Mouse (Mus musculus): ENCODE measurements around the gene Donson.

Gene Donson

GRCm38 (mm10) chr16:91689791-91690190 lies 1.2 kb upstream of the Donson start:
- no peak for DNase-seq (ENCODE audit: low read depth, low spot score)

- no peak for DNase-seq (ENCODE audit: low read depth, low spot score)
These were observed 449 bp downstream of the Donson start for GRCm38 (mm10) chr16:91688023-91688618.

- no peak for DNase-seq (ENCODE audit: low read depth, low spot score)
These were observed 2.2 kb downstream of the Donson start for GRCm38 (mm10) chr16:91686369-91686768.

- DNase-seq (ENCODE audit: low read depth, low spot score), result no peak
These were observed 3.0 kb downstream of the Donson start for GRCm38 (mm10) chr16:91685526-91685925.

GRCm38 (mm10) chr16:91680656-91681055 lies 7.9 kb downstream of the Donson start:
- no peak for DNase-seq (ENCODE audit: low read depth, low spot score)

- no peak for DNase-seq (ENCODE audit: low read depth, low spot score)
These were observed 10.2 kb downstream of the Donson start for GRCm38 (mm10) chr16:91678147-91678911.

- DNase-seq (ENCODE audit: low read depth, low spot score), result no peak
These were observed 14.1 kb downstream of the Donson start for GRCm38 (mm10) chr16:91674500-91674899.

- no peak for DNase-seq (ENCODE audit: low read depth, low spot score)
These were observed 24.8 kb downstream of the Donson start for GRCm38 (mm10) chr16:91663795-91664194.

- no peak for DNase-seq (ENCODE audit: low read depth, low spot score)
These were observed 26.2 kb downstream of the Donson start for GRCm38 (mm10) chr16:91662336-91662735.

GRCm38 (mm10) chr16:91661397-91661796 lies 27.2 kb downstream of the Donson start:
- no peak for DNase-seq (ENCODE audit: low read depth, low spot score)

GRCm38 (mm10) chr16:91659798-91660197 lies 28.8 kb downstream of the Donson start:
- no peak for DNase-seq (ENCODE audit: low read depth, low spot score)

GRCm38 (mm10) chr16:91658471-91658870 lies 30.1 kb downstream of the Donson start:
- DNase-seq (ENCODE audit: low read depth, low spot score), result no peak

GRCm38 (mm10) chr16:91657285-91657684 lies 31.3 kb downstream of the Donson start:
- DNase-seq (ENCODE audit: low read depth, low spot score), result no peak

GRCm38 (mm10) chr16:91655285-91655684 lies 33.3 kb downstream of the Donson start:
- no peak for DNase-seq (ENCODE audit: low read depth, low spot score)

- no peak for DNase-seq (ENCODE audit: low read depth, low spot score)
These were observed 36.4 kb downstream of the Donson start for GRCm38 (mm10) chr16:91652191-91652590.

- no peak for DNase-seq (ENCODE audit: low read depth, low spot score)
These were observed 38.8 kb downstream of the Donson start for GRCm38 (mm10) chr16:91649781-91650180.

- DNase-seq (ENCODE audit: low read depth, low spot score), result no peak
These were observed 39.3 kb downstream of the Donson start for GRCm38 (mm10) chr16:91649246-91649645.

GRCm38 (mm10) chr16:91648220-91648550 lies 40.4 kb downstream of the Donson start:
- DNase-seq (ENCODE audit: low read depth, low spot score), result peak; percentile 59

GRCm38 (mm10) chr16:91647461-91648219 lies 40.9 kb downstream of the Donson start, which contains the start of gene Son:
Gene Son (plus strand): TSS chr16:91647506.
- DNase-seq (ENCODE audit: low read depth, low spot score), result peak; percentile 97

GRCm38 (mm10) chr16:91646681-91647419 lies 41.7 kb downstream of the Donson start, which contains the start of gene Gart:
Gene Gart (minus strand): TSS chr16:91646952.
- peak; percentile 80 for DNase-seq (ENCODE audit: low read depth, low spot score)

GRCm38 (mm10) chr16:91645995-91646602 lies 42.5 kb downstream of the Donson start:
- DNase-seq (ENCODE audit: low read depth, low spot score), result peak; percentile 19
